Mouse (Mus musculus) gastrocnemius, postnatal 4 days (tissue): ENCODE measurements around the gene Rgs9. TPM values are rescaled to one million over a fixed set of nuclear protein-coding genes. Genes with fewer than 3 reads are reported as not detected.
A peak's percentile ranks its signal among the peaks of the same experiment; 100 is the strongest.

ENCODE experiments used
- DNase-seq, 2 experiments: peaks; one replicate each; pipeline ENCODE4 v3.0.0; 2021 to 2022; ENCODE audit warnings: low spot score in 2 of 2, mixed read lengths in 2 of 2
- total RNA-seq, 2 experiments: library from RNA; stranded (reverse); gene quantifications; 2 replicates each; pipeline ENCODE4 v1.2.3; 2021

The Rgs9 gene
- total RNA-seq, 2 experiments from 2014 or later, result 1.8 to 1.9 TPM

DNA sequence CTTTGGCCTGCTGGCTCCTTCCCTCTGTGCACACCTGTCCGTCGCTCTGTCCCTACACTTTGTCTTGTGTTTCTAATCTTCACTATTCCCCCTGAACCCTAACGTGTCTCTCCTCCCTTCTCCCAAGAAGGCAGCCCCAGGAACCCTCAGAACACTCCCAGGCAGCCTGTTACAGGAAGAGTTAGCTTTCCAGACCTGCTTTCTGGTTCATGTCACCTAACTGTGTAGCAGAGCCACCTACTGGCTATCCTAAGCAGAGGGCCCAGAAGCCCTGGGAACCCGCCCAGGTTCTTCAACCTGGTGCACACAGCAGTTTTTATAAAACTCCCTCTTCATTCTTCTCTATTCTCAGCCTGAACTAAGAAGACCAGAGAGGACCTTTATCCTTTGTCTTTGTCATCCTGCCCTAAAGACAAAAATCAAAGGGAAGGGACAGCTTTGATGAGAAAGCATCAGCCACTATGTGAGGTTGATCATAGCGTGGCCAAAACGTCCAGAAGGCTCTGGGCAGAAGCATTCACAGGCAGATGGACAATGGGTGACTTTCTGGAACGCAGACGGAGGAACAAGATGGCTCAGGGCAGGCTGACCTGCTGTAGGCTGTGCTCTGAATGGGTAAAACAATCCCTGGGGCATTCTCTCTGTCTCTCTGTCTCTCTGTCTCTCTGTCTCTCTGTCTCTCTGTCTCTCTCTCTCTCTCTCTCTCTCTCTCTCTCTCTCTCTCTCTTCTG lies 119.0 kb downstream of the Rgs9 start:
- peak in 1 of 2 experiments; percentile 25 for DNase-seq

DNA sequence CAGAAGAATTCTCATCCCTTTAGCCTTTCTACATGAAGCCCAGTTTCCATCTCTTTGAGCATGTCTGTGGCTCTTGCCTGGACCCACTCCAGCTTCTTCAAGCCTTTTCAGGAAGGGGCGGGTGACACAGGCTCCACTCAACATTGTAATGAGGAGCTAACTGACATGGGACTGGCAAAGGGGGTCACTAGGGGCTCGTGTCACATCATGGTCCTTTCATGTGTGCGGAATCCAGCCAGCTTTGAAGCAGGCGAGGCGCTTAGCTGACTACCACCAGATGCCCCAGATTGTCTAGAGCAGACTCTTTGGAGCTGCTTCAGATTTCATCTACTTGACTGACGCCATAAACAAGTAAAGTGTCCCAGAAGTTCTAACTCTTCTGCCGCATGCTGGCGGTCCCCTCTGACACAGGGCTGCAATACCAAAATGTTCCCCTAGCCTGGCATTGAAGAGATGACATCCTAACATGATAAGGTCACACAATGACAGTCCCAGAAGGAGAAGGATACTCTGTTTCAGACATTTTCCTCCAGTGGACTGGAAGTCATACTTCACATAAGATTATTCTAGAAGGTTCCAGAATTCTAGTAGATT lies 122.5 kb downstream of the Rgs9 start:
- DNase-seq, result no peak

Other genes with a start within 250 kb of the Rgs9 start
- not detected for gene E030025P04Rik, start 153.8 kb downstream of the Rgs9 start, total RNA-seq
- gene Gna13, start 64.7 kb upstream of the Rgs9 start, total RNA-seq, result 10 to 100 TPM; 47.3 to 54.5 TPM
- not detected for gene 9930022D16Rik, start 115.8 kb upstream of the Rgs9 start, total RNA-seq
- gene Amz2, start 127.8 kb upstream of the Rgs9 start, total RNA-seq, result 10 to 100 TPM; 47.4 to 55.9 TPM
- gene Arsg, start 175.2 kb upstream of the Rgs9 start, total RNA-seq, result 10 to 100 TPM; 11.3 to 12.4 TPM
- gene Slc16a6, start 175.5 kb upstream of the Rgs9 start, total RNA-seq, result 10 to 100 TPM; 16.8 to 17.6 TPM